In genomic region chr7:24082457-24083235, GRCm38 (mm10) we compare ENCODE assay signal across 8 mouse cellular contexts. TPM values are rescaled to one million over a fixed set of nuclear protein-coding genes. Genes with fewer than 3 reads are reported as not detected.
DNase-seq lines count a peak whose midpoint lies in the region; ATAC-seq and TF ChIP-seq lines count a peak whose summit lies in the region.

No protein-coding gene starts in this region.

- H3K27ac ChIP-seq in gastrocnemius, adult 2 months, result peak overlapping the region; percentile 88
- peak overlapping the region; percentile 83 for H3K27ac ChIP-seq in limb, embryonic 14.5 days (replicated peaks; ENCODE audit: low read depth, low read length)
- H3K27ac ChIP-seq in neural tube, embryonic 15.5 days (replicated peaks), result peak overlapping the region; percentile 87

- ATAC-seq in limb, embryonic 14.5 days (ENCODE audit: low FRiP score, low read depth), result no peak
- peak; percentile 6; the same call in 1 of the 2 replicates for ATAC-seq in neural tube, embryonic 15.5 days (ENCODE audit: low FRiP score)

- H3K4me1 ChIP-seq in limb, embryonic 14.5 days (ENCODE audit: control insufficient read depth, insufficient read depth, low read length), result peaks cover 9% of the 10 kb centered on the region
- H3K4me1 ChIP-seq in neural tube, embryonic 15.5 days, result peaks cover 27% of the 10 kb centered on the region

- no peak for DNase-seq in gastrocnemius, adult 2 months
- DNase-seq in gastrocnemius, adult 8-10 months (ENCODE audit: low spot score in 2 of 2), result no peak
- peak; percentile 12 for DNase-seq in thymus, postnatal 25 days
- DNase-seq in thymus, postnatal 10 days (ENCODE audit: low spot score in 2 of 2), result no peak
- DNase-seq in frontal cortex, adult 2 months (ENCODE audit: extremely low spot score in 1 of 2, low spot score in 1 of 2), result peak; percentile 66 to 76
- no peak for DNase-seq in limb, embryonic 14.5 days (ENCODE audit: low spot score)
- no peak for DNase-seq in layer of hippocampus, postnatal 14 days (ENCODE audit: low spot score in 2 of 2)

- H3K4me3 ChIP-seq in gastrocnemius, adult 2 months, result peak overlapping the region; percentile 81
- H3K4me3 ChIP-seq in limb, embryonic 14.5 days (replicated peaks; ENCODE audit: low read length), result peak overlapping the region; percentile 67
- peak overlapping the region; percentile 95 for H3K4me3 ChIP-seq in neural tube, embryonic 15.5 days (replicated peaks)

- peak overlapping the region; percentile 87 for H3K4me2 ChIP-seq in limb, embryonic 14.5 days (replicated peaks; ENCODE audit: low read depth, low read length, severe bottlenecking)
- H3K4me2 ChIP-seq in neural tube, embryonic 15.5 days, result peak overlapping the region; percentile 89

- H3K9me3 ChIP-seq in limb, embryonic 14.5 days (ENCODE audit: control insufficient read depth, low read length), result peaks cover 4% of the 10 kb centered on the region; the same call in 1 of the 2 replicates
- peaks cover 14% of the 10 kb centered on the region; the same call in 1 of the 2 replicates for H3K9me3 ChIP-seq in neural tube, embryonic 15.5 days (replicated peaks)

- 53% methylated on average over 15 of the region's 15 CpGs for WGBS in limb, embryonic 14.5 days
- 58% methylated on average over 15 of the region's 15 CpGs for WGBS in neural tube, embryonic 15.5 days

- H3K27me3 ChIP-seq in limb, embryonic 14.5 days (ENCODE audit: control insufficient read depth, insufficient read depth, low read length), result no peaks in the 10 kb centered on the region
- H3K27me3 ChIP-seq in neural tube, embryonic 15.5 days (replicated peaks), result no peaks in the 10 kb centered on the region

- peaks cover 16% of the 10 kb centered on the region for H3K36me3 ChIP-seq in limb, embryonic 14.5 days (ENCODE audit: control insufficient read depth, insufficient read depth, low read length)
- H3K36me3 ChIP-seq in neural tube, embryonic 15.5 days, result peaks cover 23% of the 10 kb centered on the region

- TF ChIP-seq POLR2A in limb, embryonic 14.5 days (IDR thresholded peaks at IDR 0.05; ENCODE audit: borderline replicate concordance, extremely low read depth, insufficient read depth, insufficient read length), result no peak

- intact Hi-C loops in gastrocnemius, adult 2 months (cut with DNase I), result loop anchor here (2.0 to 5.0 kb wide), 2 partner anchors 30 to 175 kb away; partner anchors contain the start of gene Zfp112

- peak overlapping the region; percentile 64 for H3K9ac ChIP-seq in limb, embryonic 14.5 days (ENCODE audit: low read depth, low read length, severe bottlenecking)
- H3K9ac ChIP-seq in neural tube, embryonic 15.5 days (replicated peaks), result peak overlapping the region; percentile 83

- no peak for TF ChIP-seq CTCF in gastrocnemius, adult 2 months (IDR thresholded peaks at IDR 0.05)

RNA-seq across cellular contexts. Expression of gene Zfp180, which starts 0.9 kb away (rescaled TPM):
- 10 to 100 TPM; 16.6 to 17.8 TPM for total RNA-seq in gastrocnemius, adult 2 months (2021)
- 10 to 100 TPM; 18.4 to 22.1 (median 18.7) TPM for total RNA-seq in gastrocnemius, adult 8-10 months (2022)
- 33.3 and 35.1 TPM in 2 replicates for polyA plus RNA-seq in frontal cortex, adult 2 months (2012; rRNA removed)
- polyA plus RNA-seq in limb, embryonic 14.5 days (2012; rRNA removed), result 24.0 and 24.4 TPM in 2 replicates
- 19.6 and 21.9 TPM in 2 replicates for polyA plus RNA-seq in limb, embryonic 14.5 days (2014; fragmentation: Nextera tagmentation; extraction: Ambion mirVana)
- polyA plus RNA-seq in neural tube, embryonic 15.5 days (2015; fragmentation: Nextera tagmentation; extraction: Ambion mirVana), result 31.6 and 33.4 TPM in 2 replicates
- 10 to 100 TPM; 28.8 to 30.7 TPM for total RNA-seq in layer of hippocampus, postnatal 14 days (2021)

RNA-seq across cellular contexts. Expression of gene Zfp112, which starts 29.5 kb away (rescaled TPM):
- total RNA-seq in gastrocnemius, adult 2 months (2021), result 1 to 10 TPM; 6.6 to 6.7 TPM
- total RNA-seq in gastrocnemius, adult 8-10 months (2022), result 1 to 10 TPM; 4.5 to 6.1 (median 5.3) TPM
- polyA plus RNA-seq in frontal cortex, adult 2 months (2012; rRNA removed), result 8.2 and 9.4 TPM in 2 replicates
- polyA plus RNA-seq in limb, embryonic 14.5 days (2012; rRNA removed), result 3.6 and 5.1 TPM in 2 replicates
- 5.9 and 8.5 TPM in 2 replicates for polyA plus RNA-seq in limb, embryonic 14.5 days (2014; fragmentation: Nextera tagmentation; extraction: Ambion mirVana)
- 10.4 and 12.2 TPM in 2 replicates for polyA plus RNA-seq in neural tube, embryonic 15.5 days (2015; fragmentation: Nextera tagmentation; extraction: Ambion mirVana)
- 1 to 10 TPM; 8.4 to 8.6 TPM for total RNA-seq in layer of hippocampus, postnatal 14 days (2021)

RNA-seq across cellular contexts. Expression of gene Vmn1r183, which starts 29.6 kb away (rescaled TPM):
- not detected for total RNA-seq in gastrocnemius, adult 2 months (2021)
- total RNA-seq in gastrocnemius, adult 8-10 months (2022), result not detected
- polyA plus RNA-seq in frontal cortex, adult 2 months (2012; rRNA removed), result not detected in 2 replicates
- not detected in 2 replicates for polyA plus RNA-seq in limb, embryonic 14.5 days (2012; rRNA removed)
- not detected in 2 replicates for polyA plus RNA-seq in limb, embryonic 14.5 days (2014; fragmentation: Nextera tagmentation; extraction: Ambion mirVana)
- polyA plus RNA-seq in neural tube, embryonic 15.5 days (2015; fragmentation: Nextera tagmentation; extraction: Ambion mirVana), result not detected in 2 replicates
- total RNA-seq in layer of hippocampus, postnatal 14 days (2021), result not detected

RNA-seq across cellular contexts. Expression of gene Zfp235, which starts 51.3 kb away (rescaled TPM):
- 1 to 10 TPM; 3.7 to 5.1 TPM for total RNA-seq in gastrocnemius, adult 2 months (2021)
- 1 to 10 TPM; 3.6 to 4.7 (median 4.0) TPM for total RNA-seq in gastrocnemius, adult 8-10 months (2022)
- 17.5 and 18.6 TPM in 2 replicates for polyA plus RNA-seq in frontal cortex, adult 2 months (2012; rRNA removed)
- 13.5 and 16.7 TPM in 2 replicates for polyA plus RNA-seq in limb, embryonic 14.5 days (2012; rRNA removed)
- polyA plus RNA-seq in limb, embryonic 14.5 days (2014; fragmentation: Nextera tagmentation; extraction: Ambion mirVana), result 17.5 and 20.9 TPM in 2 replicates
- polyA plus RNA-seq in neural tube, embryonic 15.5 days (2015; fragmentation: Nextera tagmentation; extraction: Ambion mirVana), result 24.4 and 24.7 TPM in 2 replicates
- 10 to 100 TPM; 19.0 to 19.2 TPM for total RNA-seq in layer of hippocampus, postnatal 14 days (2021)

Comparison
In these comparisons a context has a peak if more than half of its experiments do, and no peak if none do; other contexts are left out.
1. DNase-seq: peak in thymus, postnatal 25 days (single experiment) and frontal cortex, adult 2 months (2 of 2); none in gastrocnemius, adult 2 months (single experiment), gastrocnemius, adult 8-10 months (0 of 2), thymus, postnatal 10 days (0 of 2), limb, embryonic 14.5 days (single experiment) and layer of hippocampus, postnatal 14 days (0 of 2).
2. Peak in every context shown above with its lines, with median percentiles within 50 percentile points of each other: H3K27ac ChIP-seq and H3K4me3 ChIP-seq.